9 mouse cellular contexts compared by ENCODE assay signal in the genomic region with DNA sequence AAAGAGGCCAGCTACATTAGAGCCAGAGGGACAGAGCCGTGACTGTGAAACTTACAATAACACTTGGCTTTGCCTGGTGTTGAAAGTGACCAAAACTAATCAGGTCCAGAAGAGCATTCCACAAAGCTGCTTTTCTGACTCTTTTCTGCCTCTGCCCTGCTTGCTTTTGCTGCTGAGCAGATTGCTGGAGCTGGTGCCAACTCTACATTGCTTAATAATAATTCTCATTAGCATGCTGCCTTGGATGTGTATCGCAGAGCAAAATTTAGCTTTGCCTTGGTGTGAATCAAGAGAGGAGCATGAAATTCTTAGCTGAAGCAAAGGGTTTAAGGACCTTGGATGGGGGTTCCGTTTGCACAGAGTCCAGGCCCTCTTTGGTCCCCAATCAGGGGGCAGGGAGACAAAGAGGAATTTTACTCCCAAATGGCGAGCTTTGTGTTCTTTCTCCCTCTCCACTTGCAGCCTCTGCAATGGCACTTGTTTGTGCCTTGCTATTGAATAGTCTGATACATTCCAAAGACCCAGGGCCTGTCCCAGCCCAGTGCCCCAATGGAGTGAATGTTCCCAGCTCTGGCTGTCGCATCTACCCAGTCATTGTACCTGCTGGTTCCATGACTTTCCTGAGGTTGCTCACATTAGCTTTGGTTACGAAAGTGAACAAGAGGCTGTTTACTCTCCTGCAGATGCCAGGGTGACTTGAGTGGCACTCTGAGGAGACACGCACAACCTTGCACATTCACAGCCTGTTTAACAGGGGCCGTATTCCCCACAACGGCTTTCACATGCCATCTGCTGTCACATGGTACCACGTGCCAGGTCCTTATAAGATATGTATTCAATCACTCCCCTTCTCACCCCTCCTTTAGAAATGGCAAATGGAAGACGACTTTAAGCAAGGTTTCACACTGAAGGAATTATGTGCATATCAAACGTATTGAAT.
A peak's percentile ranks its signal among the peaks of the same experiment; 100 is the strongest.
DNase-seq lines count a peak whose midpoint lies in the region; ATAC-seq lines count a peak whose summit lies in the region.
"Had no signal": no experiment of that assay in that cellular context is flagged by ENCODE, and none has a peak within 500 bp of the region (broad histone marks: within the 10 kb centered on the region; RNA-seq: fewer than 3 reads in every experiment).

No protein-coding gene starts in this region.

- no peaks in the 10 kb centered on the region for H3K36me3 ChIP-seq in forebrain, embryonic 12.5 days (replicated peaks)
- H3K36me3 ChIP-seq in neural tube, embryonic 15.5 days, result no peaks in the 10 kb centered on the region

- no peak overlapping the region for H3K4me2 ChIP-seq in forebrain, embryonic 12.5 days
- no peak overlapping the region for H3K4me2 ChIP-seq in neural tube, embryonic 15.5 days

- peak; percentile 73; the same call in 1 of the 2 replicates for ATAC-seq in forebrain, embryonic 12.5 days (ENCODE audit: low FRiP score)
- peak; percentile 82 for ATAC-seq in neural tube, embryonic 15.5 days (ENCODE audit: low FRiP score)

- peak; percentile 2 for DNase-seq in lung, postnatal 10 days
- no peak for DNase-seq in lung, adult 18-20 months
- peak; percentile 56 to 63 for DNase-seq in layer of hippocampus, postnatal 10 days (ENCODE audit: low spot score in 2 of 2)
- no peak for DNase-seq in urinary bladder, postnatal 10 days (ENCODE audit: low spot score)
- no peak for DNase-seq in kidney, postnatal 4 days
- DNase-seq in kidney, postnatal 25 days, result no peak
- DNase-seq: adrenal gland, adult 2 months had no signal

- H3K27me3 ChIP-seq in forebrain, embryonic 12.5 days, result no peaks in the 10 kb centered on the region
- H3K27me3 ChIP-seq in neural tube, embryonic 15.5 days (replicated peaks), result no peaks in the 10 kb centered on the region

- 44% methylated on average over 12 of the region's 12 CpGs for WGBS in forebrain, embryonic 12.5 days
- WGBS in neural tube, embryonic 15.5 days, result 48% methylated on average over 12 of the region's 12 CpGs

- no peak overlapping the region for H3K9ac ChIP-seq in forebrain, embryonic 12.5 days
- no peak overlapping the region for H3K9ac ChIP-seq in neural tube, embryonic 15.5 days (replicated peaks)

- H3K9me3 ChIP-seq in forebrain, embryonic 12.5 days, result no peaks in the 10 kb centered on the region
- H3K9me3 ChIP-seq in neural tube, embryonic 15.5 days (replicated peaks), result no peaks in the 10 kb centered on the region

- peaks cover 19% of the 10 kb centered on the region for H3K4me1 ChIP-seq in forebrain, embryonic 12.5 days
- H3K4me1 ChIP-seq in neural tube, embryonic 15.5 days, result peaks cover 16% of the 10 kb centered on the region

- H3K4me3 ChIP-seq in forebrain, embryonic 12.5 days (replicated peaks), result no peak overlapping the region
- H3K4me3 ChIP-seq in neural tube, embryonic 15.5 days (replicated peaks), result no peak overlapping the region

- peak overlapping the region; percentile 60; the same call in 1 of the 2 replicates for H3K27ac ChIP-seq in forebrain, embryonic 12.5 days
- peak overlapping the region; percentile 52 for H3K27ac ChIP-seq in neural tube, embryonic 15.5 days (replicated peaks)

Comparison
In these comparisons a context has a peak if more than half of its experiments do, and no peak if none do; other contexts are left out.
1. DNase-seq: peak in lung, postnatal 10 days (single experiment) and layer of hippocampus, postnatal 10 days (2 of 2); none in lung, adult 18-20 months (0 of 2), urinary bladder, postnatal 10 days (single experiment), kidney, postnatal 4 days (0 of 2) and kidney, postnatal 25 days (0 of 2).